Mouse (Mus musculus) left cerebral cortex, postnatal 4 days (tissue): ENCODE data around the gene Zfyve28. TPM values are rescaled to one million over a fixed set of nuclear protein-coding genes. Genes with fewer than 3 reads are reported as not detected.

ENCODE experiments used
- DNase-seq: peaks from one replicate; pipeline ENCODE4 v3.0.0-alpha.2; 2022
- intact Hi-C: fragments of 180-260 bp; cut with DNase I; formaldehyde crosslinking; loops from one replicate; pipeline ENCODE4 v1.15.1; 2025
- total RNA-seq, 2 experiments: library from RNA; stranded (reverse); gene quantifications; 2 replicates each; pipeline ENCODE4 v1.2.3; 2021

Gene Zfyve28
- total RNA-seq, 2 experiments from 2014 or later: 18.7 to 19.9 TPM

GRCm38 (mm10) chr5:34217756-34218155 lies 70.5 kb downstream of the Zfyve28 start:
- no peak for DNase-seq
- intact Hi-C loops: no loop called here

- intact Hi-C loops: no loop called here
- DNase-seq: no peak
Observed at GRCm38 (mm10) chr5:34216025-34216424, 72.2 kb downstream of the Zfyve28 start.

- peak; percentile 20 for DNase-seq
- intact Hi-C loops: no loop called here
Observed at GRCm38 (mm10) chr5:34213659-34214058, 74.6 kb downstream of the Zfyve28 start.

GRCm38 (mm10) chr5:34210279-34210678 lies 78.0 kb downstream of the Zfyve28 start:
- intact Hi-C loops: no loop called here
- peak; percentile 78 for DNase-seq

GRCm38 (mm10) chr5:34207503-34207902 lies 80.7 kb downstream of the Zfyve28 start:
- DNase-seq: no peak
- intact Hi-C loops: no loop called here

- intact Hi-C loops: no loop called here
- DNase-seq: no peak
Observed at GRCm38 (mm10) chr5:34205788-34206187, 82.5 kb downstream of the Zfyve28 start.

- DNase-seq: peak; percentile 63
- intact Hi-C loops: no loop called here
Observed at GRCm38 (mm10) chr5:34204911-34205310, 83.3 kb downstream of the Zfyve28 start.

GRCm38 (mm10) chr5:34202006-34202405 lies 86.2 kb downstream of the Zfyve28 start:
- intact Hi-C loops: no loop called here
- no peak for DNase-seq

- intact Hi-C loops: no loop called here
- peak; percentile 36 for DNase-seq
Observed at GRCm38 (mm10) chr5:34201396-34201795, 86.9 kb downstream of the Zfyve28 start.

GRCm38 (mm10) chr5:34198615-34199014 lies 89.6 kb downstream of the Zfyve28 start:
- intact Hi-C loops: no loop called here

GRCm38 (mm10) chr5:34197243-34197642 lies 91.0 kb downstream of the Zfyve28 start:
- intact Hi-C loops: no loop called here
- peak; percentile 66 for DNase-seq

More at GRCm38 (mm10) chr5:34198615-34199014, 89.6 kb downstream of the Zfyve28 start:
- no peak for DNase-seq

- intact Hi-C loops: no loop called here
- no peak for DNase-seq
Observed at GRCm38 (mm10) chr5:34196423-34196822, 91.8 kb downstream of the Zfyve28 start.

- intact Hi-C loops: no loop called here
- DNase-seq: no peak
Observed at GRCm38 (mm10) chr5:34195786-34196185, 92.5 kb downstream of the Zfyve28 start.

- DNase-seq: no peak
- intact Hi-C loops: no loop called here
Observed at GRCm38 (mm10) chr5:34194975-34195662, 93.1 kb downstream of the Zfyve28 start.

GRCm38 (mm10) chr5:34194426-34194825 lies 93.8 kb downstream of the Zfyve28 start:
- no peak for DNase-seq
- intact Hi-C loops: no loop called here

- DNase-seq: no peak
- intact Hi-C loops: no loop called here
Observed at GRCm38 (mm10) chr5:34191843-34192242, 96.4 kb downstream of the Zfyve28 start.

GRCm38 (mm10) chr5:34191021-34191420 lies 97.2 kb downstream of the Zfyve28 start:
- intact Hi-C loops: no loop called here
- DNase-seq: peak; percentile 34

GRCm38 (mm10) chr5:34189521-34189920 lies 98.7 kb downstream of the Zfyve28 start:
- intact Hi-C loops: no loop called here
- no peak for DNase-seq

- no peak for DNase-seq
- intact Hi-C loops: no loop called here
Observed at GRCm38 (mm10) chr5:34188856-34189255, 99.4 kb downstream of the Zfyve28 start.

- intact Hi-C loops: no loop called here
- peak; percentile 99 for DNase-seq
Observed at GRCm38 (mm10) chr5:34187601-34188316, 100.5 kb downstream of the Zfyve28 start, which contains the start of gene Mxd4. Mxd4 (minus strand) TSS chr5:34187720.

GRCm38 (mm10) chr5:34186961-34187391 lies 101.3 kb downstream of the Zfyve28 start:
- peak; percentile 47 for DNase-seq

GRCm38 (mm10) chr5:34186391-34186790 lies 101.9 kb downstream of the Zfyve28 start:
- intact Hi-C loops: no loop called here
- DNase-seq: no peak

More at GRCm38 (mm10) chr5:34186961-34187391, 101.3 kb downstream of the Zfyve28 start:
- intact Hi-C loops: no loop called here
